Mouse (Mus musculus): ENCODE data around the gene Slc38a10.
A peak's percentile ranks its signal among the peaks of the same experiment; 100 is the strongest.

Gene Slc38a10

GRCm38 (mm10) chr11:120101036-120101435 is 50.1 kb downstream of the Slc38a10 start:
- DNase-seq (ENCODE audit: low read depth), result no peak

- peak; percentile 99 for DNase-seq (ENCODE audit: low read depth)
Observed at GRCm38 (mm10) chr11:120098588-120099511, 52.3 kb downstream of the Slc38a10 start, which contains the start of the genes Tepsin and Ndufaf8. TSS of gene Tepsin (minus strand) at chr11:120098731. TSS of gene Ndufaf8 (plus strand) at chr11:120098928.

GRCm38 (mm10) chr11:120092817-120093591 is 58.1 kb downstream of the Slc38a10 start:
- no peak for DNase-seq (ENCODE audit: low read depth)

- DNase-seq (ENCODE audit: low read depth), result no peak
Observed at GRCm38 (mm10) chr11:120090661-120091060, 60.5 kb downstream of the Slc38a10 start.

GRCm38 (mm10) chr11:120086702-120087152 is 64.4 kb downstream of the Slc38a10 start, which contains the start of gene Cep131:
TSS of gene Cep131 (minus strand) at chr11:120086827.
- DNase-seq (ENCODE audit: low read depth), result peak; percentile 92

GRCm38 (mm10) chr11:120085891-120086627 is 65.1 kb downstream of the Slc38a10 start:
- no peak for DNase-seq (ENCODE audit: low read depth)

- no peak for DNase-seq (ENCODE audit: low read depth)
Observed at GRCm38 (mm10) chr11:120080282-120080681, 70.9 kb downstream of the Slc38a10 start.

GRCm38 (mm10) chr11:120076191-120076590 is 75.0 kb downstream of the Slc38a10 start:
- DNase-seq (ENCODE audit: low read depth), result no peak

- no peak for DNase-seq (ENCODE audit: low read depth)
Observed at GRCm38 (mm10) chr11:120072986-120073647, 78.0 kb downstream of the Slc38a10 start.

GRCm38 (mm10) chr11:120071731-120072320 is 79.3 kb downstream of the Slc38a10 start:
- no peak for DNase-seq (ENCODE audit: low read depth)

- no peak for DNase-seq (ENCODE audit: low read depth)
Observed at GRCm38 (mm10) chr11:120071065-120071464, 80.1 kb downstream of the Slc38a10 start.

GRCm38 (mm10) chr11:120070286-120070930 is 80.7 kb downstream of the Slc38a10 start:
- no peak for DNase-seq (ENCODE audit: low read depth)

GRCm38 (mm10) chr11:120069261-120069660 is 81.9 kb downstream of the Slc38a10 start:
- DNase-seq (ENCODE audit: low read depth), result no peak

GRCm38 (mm10) chr11:120067834-120068233 is 83.3 kb downstream of the Slc38a10 start:
- DNase-seq (ENCODE audit: low read depth), result no peak

- no peak for DNase-seq (ENCODE audit: low read depth)
Observed at GRCm38 (mm10) chr11:120065291-120065690, 85.9 kb downstream of the Slc38a10 start.

GRCm38 (mm10) chr11:120064668-120065040 is 86.5 kb downstream of the Slc38a10 start:
- no peak for DNase-seq (ENCODE audit: low read depth)

- no peak for DNase-seq (ENCODE audit: low read depth)
Observed at GRCm38 (mm10) chr11:120064006-120064667, 87.0 kb downstream of the Slc38a10 start.

- DNase-seq (ENCODE audit: low read depth), result no peak
Observed at GRCm38 (mm10) chr11:120063326-120063725, 87.8 kb downstream of the Slc38a10 start.

GRCm38 (mm10) chr11:120060634-120061033 is 90.5 kb downstream of the Slc38a10 start:
- no peak for DNase-seq (ENCODE audit: low read depth)
